Mouse (Mus musculus): Measurements from ENCODE around the gene Cyp11a1.

- TF ChIP-seq POLR2A (IDR thresholded peaks at IDR 0.05; ENCODE audit: insufficient read depth, low read length) (no peak), CTCF (IDR thresholded peaks at IDR 0.05; ENCODE audit: low read depth, low read length) (no peak), EP300 (IDR thresholded peaks at IDR 0.05; ENCODE audit: insufficient read depth, low read depth, low read length) (no peak)
Observed at GRCm38 (mm10) chr9:57958615-57959014, 47.6 kb upstream of the Cyp11a1 start.
